8 mouse cellular contexts compared by ENCODE assay signal in the genomic region with DNA sequence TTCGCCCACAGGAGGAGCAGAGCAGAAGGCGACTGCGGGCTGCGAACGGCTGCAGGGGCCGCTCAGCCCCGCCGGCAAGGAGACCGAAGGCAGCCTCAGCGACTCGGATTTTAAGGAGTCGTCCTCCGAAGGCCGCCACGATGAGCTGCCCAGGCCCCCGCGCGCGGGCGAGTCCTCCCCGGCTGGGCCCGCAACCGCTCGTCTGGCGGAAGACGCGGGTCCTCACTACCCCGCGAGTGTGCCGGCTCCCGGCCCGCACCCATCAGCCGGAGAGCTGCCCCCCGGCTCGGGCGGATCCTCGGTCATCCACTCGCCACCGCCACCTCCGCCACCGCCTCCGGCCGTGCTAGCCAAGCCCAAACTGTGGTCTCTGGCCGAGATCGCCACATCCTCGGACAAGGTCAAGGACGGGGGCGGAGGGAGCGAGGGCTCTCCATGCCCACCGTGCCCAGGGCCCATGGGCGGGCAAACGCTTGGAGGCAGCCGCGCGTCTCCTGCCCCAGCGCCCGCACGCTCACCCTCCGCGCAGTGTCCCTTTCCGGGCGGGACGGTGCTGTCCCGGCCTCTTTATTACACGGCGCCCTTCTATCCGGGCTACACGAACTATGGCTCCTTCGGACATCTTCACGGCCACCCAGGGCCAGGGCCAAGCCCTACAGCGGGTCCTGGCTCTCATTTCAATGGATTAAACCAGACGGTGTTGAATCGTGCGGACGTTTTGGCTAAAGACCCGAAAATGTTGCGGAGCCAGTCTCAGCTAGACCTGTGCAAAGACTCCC. TPM values are rescaled to one million over a fixed set of nuclear protein-coding genes. Genes with fewer than 3 reads are reported as not detected.
DNase-seq lines count a peak whose midpoint lies in the region; ATAC-seq and TF ChIP-seq lines count a peak whose summit lies in the region.

No protein-coding gene starts in this region.

- peak overlapping the region; percentile 76 for H3K27ac ChIP-seq in heart, embryonic 12.5 days (ENCODE audit: poor library complexity, severe bottlenecking)
- H3K27ac ChIP-seq in liver, embryonic 13.5 days: no peak overlapping the region

- H3K9me3 ChIP-seq in heart, embryonic 12.5 days (replicated peaks): no peaks in the 10 kb centered on the region
- no peaks in the 10 kb centered on the region for H3K9me3 ChIP-seq in liver, embryonic 13.5 days (replicated peaks)

- H3K4me3 ChIP-seq in heart, embryonic 12.5 days: peak overlapping the region; percentile 65
- H3K4me3 ChIP-seq in liver, embryonic 13.5 days (replicated peaks): peak overlapping the region; percentile 19

- intact Hi-C loops in heart, postnatal 25 days (cut with DNase I): loop anchor here (5.0 to 10.0 kb wide), 2 partner anchors 362 to 1165 kb away; partner anchors contain the start of gene Aktip
- intact Hi-C loops in heart, postnatal 36 days (cut with DNase I): no loop called here

- DNase-seq in heart, postnatal 25 days (ENCODE audit: low spot score): no peak
- peak; percentile 51 for DNase-seq in brain, embryonic 14.5 days (ENCODE audit: low read depth)
- peak; percentile 23 to 56 for DNase-seq in heart, postnatal 36 days
- no peak for DNase-seq in liver, embryonic 13.5 days
- DNase-seq in retina, postnatal 1 day: peak; percentile 56
- DNase-seq in spleen, adult 18-20 months: no peak
- no peak for DNase-seq in cerebellum, adult 18-20 months

- WGBS in heart, embryonic 12.5 days: 3% methylated on average over 76 of the region's 77 CpGs
- WGBS in liver, embryonic 13.5 days (ENCODE audit: insufficient replicate concordance): 1% methylated on average over 76 of the region's 77 CpGs

- H3K9ac ChIP-seq in heart, embryonic 12.5 days: peak overlapping the region; percentile 89
- no peak overlapping the region for H3K9ac ChIP-seq in liver, embryonic 13.5 days

- peaks cover 34% of the 10 kb centered on the region for H3K4me1 ChIP-seq in heart, embryonic 12.5 days (replicated peaks)
- H3K4me1 ChIP-seq in liver, embryonic 13.5 days (replicated peaks): peaks cover 32% of the 10 kb centered on the region

- no peaks in the 10 kb centered on the region for H3K36me3 ChIP-seq in heart, embryonic 12.5 days
- no peaks in the 10 kb centered on the region for H3K36me3 ChIP-seq in liver, embryonic 13.5 days

- peaks cover 36% of the 10 kb centered on the region for H3K27me3 ChIP-seq in heart, embryonic 12.5 days (replicated peaks)
- H3K27me3 ChIP-seq in liver, embryonic 13.5 days: peaks cover 89% of the 10 kb centered on the region

- H3K4me2 ChIP-seq in heart, embryonic 12.5 days: peak overlapping the region; percentile 85
- peak overlapping the region; percentile 30 for H3K4me2 ChIP-seq in liver, embryonic 13.5 days

- no peak for ATAC-seq in heart, embryonic 12.5 days (ENCODE audit: insufficient number of reproducible peaks, low FRiP score)
- no peak for ATAC-seq in liver, embryonic 13.5 days (ENCODE audit: low read depth)

- no peak for TF ChIP-seq CTCF in brain, embryonic 14.5 days (IDR thresholded peaks at IDR 0.05; ENCODE audit: borderline replicate concordance, extremely low read depth, insufficient read depth, insufficient read length)

- TF ChIP-seq POLR2A in brain, embryonic 14.5 days (IDR thresholded peaks at IDR 0.05; ENCODE audit: borderline replicate concordance, extremely low read depth, insufficient read depth, insufficient read length, poor library complexity, severe bottlenecking): no peak

RNA-seq across cellular contexts. Expression of gene Irx5, which starts 2.8 kb away (rescaled TPM):
- 14.3 and 16.4 TPM in 2 replicates for polyA plus RNA-seq in heart, embryonic 12.5 days (2016; fragmentation: Nextera tagmentation; extraction: Ambion mirVana)
- 10 to 100 TPM in 1 of 2 experiments, 1 to 10 TPM in 1; 8.8 to 11.9 TPM for total RNA-seq in heart, postnatal 25 days (2021)
- polyA plus RNA-seq in brain, embryonic 14.5 days (2012; rRNA removed): 15.7 and 26.1 TPM in 2 replicates
- 10 to 100 TPM; 10.2 to 12.9 TPM for total RNA-seq in heart, postnatal 36 days (2021)
- polyA plus RNA-seq in liver, embryonic 13.5 days (2015; fragmentation: Nextera tagmentation; extraction: Ambion mirVana): 0.09 and 0.10 TPM in 2 replicates

Comparison
In these comparisons a context has a peak if more than half of its experiments do, and no peak if none do; other contexts are left out.
1. DNase-seq: peak in brain, embryonic 14.5 days (single experiment), heart, postnatal 36 days (2 of 2) and retina, postnatal 1 day (single experiment); none in heart, postnatal 25 days (single experiment), liver, embryonic 13.5 days (single experiment), spleen, adult 18-20 months (0 of 2) and cerebellum, adult 18-20 months (0 of 2).
2. RNA of gene Irx5, which starts 2.8 kb away (polyA plus RNA-seq): 15.7 to 26.1 TPM in brain, embryonic 14.5 days and 14.3 to 16.4 TPM in heart, embryonic 12.5 days; 0.09 to 0.10 TPM in liver, embryonic 13.5 days; every median in the first group is over 10 times any median in the second.